Mouse (Mus musculus) testis, adult 2 months (tissue): ENCODE data around the gene Uqcr11.

Experiments used
- CTCF ChIP-seq: fragments of 200-500 bp; IDR thresholded peaks from 2 replicates; pipeline ENCODE4 v1.5.1; 2012; ENCODE audit warnings: low read depth, mild to moderate bottlenecking, inconsistent platforms, low read length, moderate library complexity; ENCODE audit not compliant: control insufficient read depth, insufficient read depth, insufficient replicate concordance
- POLR2A ChIP-seq: fragments of 200-500 bp; IDR thresholded peaks from 2 replicates; pipeline ENCODE4 v1.6.1; 2012; ENCODE audit warnings: low read depth, mild to moderate bottlenecking, inconsistent platforms, low read length, moderate library complexity; ENCODE audit not compliant: control insufficient read depth

GRCm38 (mm10) chr10:80419419-80419818, 12.8 kb upstream of the Uqcr11 start:
- no peak for TF ChIP-seq CTCF
- TF ChIP-seq POLR2A: no peak
